Comparison of ENCODE assay signal across 20 mouse cellular contexts in genomic region chr6:34722660-34723059, GRCm38 (mm10). TPM values are rescaled to one million over a fixed set of nuclear protein-coding genes. Genes with fewer than 3 reads are reported as not detected.
A peak's percentile ranks its signal among the peaks of the same experiment; 100 is the strongest.
DNase-seq lines count a peak whose midpoint lies in the region; ATAC-seq and TF ChIP-seq lines count a peak whose summit lies in the region.
"Had no signal": no experiment of that assay in that cellular context is flagged by ENCODE, and none has a peak within 500 bp of the region (broad histone marks: within the 10 kb centered on the region; RNA-seq: fewer than 3 reads in every experiment).

No protein-coding gene starts in this region.

- no peaks in the 10 kb centered on the region for H3K27me3 ChIP-seq in heart, embryonic 15.5 days
- no peaks in the 10 kb centered on the region for H3K27me3 ChIP-seq in lung, embryonic 16.5 days (ENCODE audit: control insufficient read depth, insufficient read depth, low read depth, low read length)
- H3K27me3 ChIP-seq: CH12.LX; forebrain, embryonic 12.5 days; limb, embryonic 13.5 days; midbrain, embryonic 13.5 days had no signal

- H3K4me2 ChIP-seq in heart, embryonic 15.5 days, result no peak overlapping the region
- no peak overlapping the region for H3K4me2 ChIP-seq in lung, embryonic 16.5 days (ENCODE audit: low read depth, low read length)
- H3K4me2 ChIP-seq: forebrain, embryonic 12.5 days; limb, embryonic 13.5 days; midbrain, embryonic 13.5 days had no signal

- DNase-seq in gastrocnemius, adult 2 months, result no peak
- no peak for DNase-seq in gastrocnemius, postnatal 10 days
- no peak for DNase-seq in heart, adult 18-20 months
- peak; percentile 59 for DNase-seq in 3134 (ENCODE audit: extremely low read depth, insufficient read length, low spot score)
- no peak for DNase-seq in B cell, adult 2 months
- DNase-seq in left cerebral cortex, postnatal 10 days (ENCODE audit: extremely low spot score in 1 of 2, low spot score in 2 of 2), result no peak
- DNase-seq: cerebellum, adult 18-20 months; cerebellum, postnatal 25 days; embryo, embryonic 11 days; gastrocnemius, postnatal 14 days; kidney, adult 11 months; thymus, postnatal 36 days had no signal

- no peaks in the 10 kb centered on the region for H3K9me3 ChIP-seq in heart, embryonic 15.5 days (replicated peaks)
- peaks cover 2% of the 10 kb centered on the region; the same call in 1 of the 2 replicates for H3K9me3 ChIP-seq in lung, embryonic 16.5 days (ENCODE audit: control insufficient read depth, low read length)
- H3K9me3 ChIP-seq: forebrain, embryonic 12.5 days; midbrain, embryonic 13.5 days had no signal

- no peak for TF ChIP-seq CTCF in gastrocnemius, adult 2 months (IDR thresholded peaks at IDR 0.05)

- no peak overlapping the region for H3K4me3 ChIP-seq in gastrocnemius, adult 2 months
- H3K4me3 ChIP-seq in heart, embryonic 15.5 days, result no peak overlapping the region
- no peak overlapping the region for H3K4me3 ChIP-seq in lung, embryonic 16.5 days (ENCODE audit: low read length)
- H3K4me3 ChIP-seq: forebrain, embryonic 12.5 days; limb, embryonic 13.5 days; midbrain, embryonic 13.5 days had no signal

- peak overlapping the region; percentile 53 for H3K27ac ChIP-seq in gastrocnemius, adult 2 months
- peak overlapping the region; percentile 35 for H3K27ac ChIP-seq in heart, embryonic 15.5 days
- H3K27ac ChIP-seq in lung, embryonic 16.5 days (ENCODE audit: low read length), result no peak overlapping the region
- H3K27ac ChIP-seq: forebrain, embryonic 12.5 days; limb, embryonic 13.5 days; midbrain, embryonic 13.5 days had no signal

- H3K36me3 ChIP-seq in heart, embryonic 15.5 days, result peaks cover 6% of the 10 kb centered on the region; the same call in 1 of the 2 replicates
- H3K36me3 ChIP-seq in lung, embryonic 16.5 days (ENCODE audit: control insufficient read depth, insufficient read depth, low read length), result no peaks in the 10 kb centered on the region
- H3K36me3 ChIP-seq: forebrain, embryonic 12.5 days; midbrain, embryonic 13.5 days had no signal

- intact Hi-C loops in gastrocnemius, adult 2 months (cut with DNase I), result no loop called here
- intact Hi-C loops in left cerebral cortex, postnatal 10 days (cut with DNase I), result no loop called here

- peaks cover 62% of the 10 kb centered on the region for H3K4me1 ChIP-seq in heart, embryonic 15.5 days (replicated peaks)
- peaks cover 40% of the 10 kb centered on the region for H3K4me1 ChIP-seq in lung, embryonic 16.5 days (replicated peaks; ENCODE audit: control insufficient read depth, insufficient read depth, low read length)
- H3K4me1 ChIP-seq: midbrain, embryonic 13.5 days had no signal

- no peak overlapping the region for H3K9ac ChIP-seq in heart, embryonic 15.5 days
- no peak overlapping the region for H3K9ac ChIP-seq in lung, embryonic 16.5 days (ENCODE audit: low read length)
- H3K9ac ChIP-seq: forebrain, embryonic 12.5 days; midbrain, embryonic 13.5 days had no signal

- WGBS in heart, embryonic 15.5 days, result 51% methylated on average over 7 of the region's 7 CpGs
- WGBS in lung, embryonic 16.5 days, result 65% methylated on average over 7 of the region's 7 CpGs

- no peak; the same call in 1 of the 2 replicates for ATAC-seq in heart, embryonic 15.5 days (replicated peaks; ENCODE audit: insufficient number of reproducible peaks, insufficient read depth, low FRiP score, low read depth)
- ATAC-seq in lung, embryonic 16.5 days (ENCODE audit: low read depth), result peak; percentile 43; the same call in 1 of the 2 replicates
- ATAC-seq: hindbrain, embryonic 16.5 days; midbrain, embryonic 13.5 days had no signal

RNA-seq across cellular contexts. Expression of gene Agbl3, which starts 57.6 kb away (rescaled TPM):
- 1 to 10 TPM; 1.5 to 2.2 TPM for total RNA-seq in gastrocnemius, adult 2 months (2021)
- 1 to 10 TPM; 4.6 to 5.5 TPM for total RNA-seq in gastrocnemius, postnatal 10 days (2021)
- 4.2 and 5.2 TPM in 2 replicates for polyA plus RNA-seq in heart, embryonic 15.5 days (2015; fragmentation: Nextera tagmentation; extraction: Ambion mirVana)
- 1 to 10 TPM; 4.2 to 4.9 TPM for total RNA-seq in heart, adult 18-20 months (2021)
- polyA plus RNA-seq in lung, embryonic 16.5 days (2015; fragmentation: Nextera tagmentation; extraction: Ambion mirVana), result 8.1 and 10.8 TPM in 2 replicates
- total RNA-seq in left cerebral cortex, postnatal 10 days (2021), result 10 to 100 TPM; 17.1 to 19.7 TPM
- total RNA-seq: MEL had no signal
